Mouse (Mus musculus): ENCODE measurements around the gene Gm21987.
A peak's percentile ranks its signal among the peaks of the same experiment; 100 is the strongest.

Gm21987 gene

GRCm38 (mm10) chr16:38394191-38394618 lies 47.4 kb downstream of the Gm21987 start:
- no peak for DNase-seq (ENCODE audit: low spot score in 2 of 2)

DNA sequence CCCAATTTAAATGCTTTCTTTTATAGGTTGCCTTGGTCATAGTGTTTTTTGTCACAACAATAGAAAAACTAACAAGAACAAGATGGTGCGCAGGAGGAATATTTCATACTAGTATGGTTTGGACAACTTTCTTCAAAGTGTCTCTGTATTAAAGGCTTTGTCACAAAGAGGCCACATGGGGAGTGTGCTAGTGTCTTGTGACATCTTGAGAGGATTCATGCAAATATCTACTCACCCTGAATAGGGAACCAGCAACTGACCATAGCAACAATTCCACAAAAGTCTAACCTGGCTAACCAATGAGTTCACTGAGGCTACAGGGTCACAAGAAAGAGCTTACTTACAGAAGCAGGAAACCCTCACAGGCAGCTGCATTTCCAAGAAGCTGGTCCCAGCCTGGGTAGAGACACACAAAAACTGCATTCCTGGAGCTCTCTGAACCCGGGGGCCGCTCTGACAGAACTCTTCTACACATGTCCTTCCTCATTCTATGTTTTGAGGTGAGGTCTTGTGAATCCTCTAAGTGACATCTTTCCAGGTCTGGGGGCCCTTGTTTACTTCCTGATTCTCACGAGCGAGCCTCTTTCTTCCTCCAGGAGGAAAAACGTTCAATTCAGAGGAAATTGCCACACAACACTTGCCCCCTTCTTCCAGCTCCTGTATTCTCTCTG lies 48.4 kb downstream of the Gm21987 start:
- no peak for DNase-seq (ENCODE audit: low spot score in 2 of 2)

DNA sequence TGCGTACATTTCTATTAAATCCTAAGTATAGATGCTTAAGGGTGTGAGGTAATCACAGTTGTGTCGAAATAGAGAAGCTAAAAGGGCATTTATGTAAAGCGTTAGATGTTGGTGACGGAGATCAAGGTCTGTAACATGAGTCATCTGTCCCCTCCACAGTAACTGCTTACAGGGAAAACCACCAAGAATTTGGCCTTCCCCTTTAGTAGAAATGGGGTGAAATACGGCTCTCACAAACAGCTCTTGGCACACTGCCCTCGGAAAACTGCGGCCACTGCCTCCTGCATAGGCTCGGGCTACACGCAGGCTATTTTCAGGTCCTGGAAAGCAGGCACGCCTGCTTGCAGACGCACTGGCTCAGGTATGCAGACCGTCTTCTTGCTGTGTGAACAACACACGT lies 49.3 kb downstream of the Gm21987 start:
- peak; percentile 63 to 81 for DNase-seq (ENCODE audit: low spot score in 2 of 2)

DNA sequence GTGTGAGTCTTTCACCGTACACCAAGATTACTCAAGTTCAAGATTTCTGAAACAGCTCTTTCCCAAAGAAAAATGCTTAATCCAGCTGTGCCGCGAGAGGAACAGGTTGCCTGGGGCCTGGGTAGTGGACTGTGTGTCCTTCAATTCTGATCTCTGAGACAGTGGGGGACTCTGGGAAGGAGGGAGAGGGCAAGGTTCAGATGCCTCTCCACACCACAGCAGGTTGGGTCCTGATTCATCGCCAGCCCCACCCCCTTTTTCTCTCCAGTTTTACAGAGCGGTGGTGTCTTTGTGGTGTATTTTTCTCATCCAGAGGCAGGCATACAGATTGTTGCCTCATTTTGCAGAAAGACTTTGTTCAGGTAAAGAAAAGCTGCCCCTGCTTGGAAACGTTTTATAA lies 51.4 kb downstream of the Gm21987 start:
- no peak for DNase-seq (ENCODE audit: low spot score in 2 of 2)

DNA sequence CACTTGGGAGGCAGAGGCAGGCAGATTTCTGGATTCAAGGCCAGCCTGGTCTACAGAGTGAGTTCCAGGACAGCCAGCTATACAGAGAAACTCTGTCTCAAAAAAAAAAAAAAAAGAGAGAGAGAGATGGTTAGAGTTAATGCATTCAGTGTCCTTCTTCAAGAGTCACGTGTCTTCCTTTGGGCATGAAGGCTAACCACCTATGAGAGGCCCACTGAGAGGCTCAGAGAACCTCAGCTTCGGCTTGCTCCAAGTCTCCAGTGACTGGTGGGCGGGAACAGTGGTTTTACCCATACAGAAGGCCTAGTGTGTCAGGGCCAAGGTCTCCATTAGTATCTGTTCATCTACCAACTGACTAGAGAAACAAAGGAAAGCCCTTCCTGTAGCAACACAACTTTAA lies 52.2 kb downstream of the Gm21987 start:
- DNase-seq (ENCODE audit: low spot score in 2 of 2) = no peak

DNA sequence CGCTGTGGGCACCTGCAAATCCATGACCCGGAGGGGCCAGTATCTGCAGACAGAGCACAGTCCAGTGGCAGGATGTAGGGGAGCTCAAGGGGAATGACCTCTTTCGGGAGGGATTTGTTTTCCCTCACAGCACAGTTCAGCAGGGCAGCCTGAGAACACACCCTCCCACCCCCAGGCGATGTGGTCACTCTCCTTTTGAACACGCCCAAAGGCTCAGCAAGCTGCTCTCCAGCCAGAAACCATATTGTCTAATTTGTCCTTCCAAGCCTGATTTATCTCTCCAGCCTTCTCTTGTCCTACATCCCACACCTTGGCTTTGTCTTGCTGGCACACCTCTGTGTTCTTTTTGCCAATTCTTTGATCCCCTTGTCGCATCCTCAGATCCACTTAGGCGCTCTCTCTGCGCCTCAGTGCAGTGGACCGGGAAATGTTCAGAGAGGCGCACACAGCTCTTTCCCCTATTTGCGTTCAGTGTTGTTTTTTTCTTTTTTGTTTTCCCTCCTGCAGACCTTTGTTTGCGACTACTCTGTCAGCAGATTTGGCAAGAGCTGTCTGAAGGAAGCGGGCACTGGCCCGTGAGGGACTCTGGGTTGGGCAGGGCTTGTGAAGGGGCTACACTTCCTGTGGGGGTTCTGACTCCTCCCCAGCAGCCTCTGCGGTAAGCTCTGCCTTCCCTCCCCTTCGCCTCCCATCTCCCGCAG lies 52.8 kb downstream of the Gm21987 start:
- DNase-seq (ENCODE audit: low spot score in 2 of 2) = peak in 1 of 2 experiments; percentile 28

GRCm38 (mm10) chr16:38400311-38400960 lies 53.6 kb downstream of the Gm21987 start:
- no peak for DNase-seq (ENCODE audit: low spot score in 2 of 2)

DNA sequence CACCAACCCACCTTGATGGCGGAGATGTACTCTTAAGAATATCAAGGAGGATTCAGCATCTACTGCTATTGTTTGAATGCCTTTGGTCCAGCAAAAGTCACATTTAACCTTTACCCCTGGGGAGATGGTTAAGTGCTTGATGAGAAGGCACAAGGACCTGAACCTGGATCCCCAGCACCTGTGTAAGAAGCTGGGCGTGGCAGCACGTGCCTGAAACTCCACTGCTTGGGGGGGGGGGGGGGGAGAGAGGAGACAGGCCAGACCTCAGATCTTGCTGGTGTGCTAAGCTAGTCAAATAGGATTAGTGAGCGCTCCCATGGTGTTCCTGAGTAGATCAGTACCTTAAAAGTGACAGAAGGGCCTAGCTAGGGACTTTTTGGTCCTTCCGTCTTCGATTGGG lies 54.6 kb downstream of the Gm21987 start:
- DNase-seq (ENCODE audit: low spot score in 2 of 2) = no peak

- DNase-seq (ENCODE audit: low spot score in 2 of 2) = no peak
These were observed 56.8 kb downstream of the Gm21987 start for GRCm38 (mm10) chr16:38403639-38404038.

GRCm38 (mm10) chr16:38406293-38406692 lies 59.5 kb downstream of the Gm21987 start:
- DNase-seq (ENCODE audit: low spot score in 2 of 2) = no peak

DNA sequence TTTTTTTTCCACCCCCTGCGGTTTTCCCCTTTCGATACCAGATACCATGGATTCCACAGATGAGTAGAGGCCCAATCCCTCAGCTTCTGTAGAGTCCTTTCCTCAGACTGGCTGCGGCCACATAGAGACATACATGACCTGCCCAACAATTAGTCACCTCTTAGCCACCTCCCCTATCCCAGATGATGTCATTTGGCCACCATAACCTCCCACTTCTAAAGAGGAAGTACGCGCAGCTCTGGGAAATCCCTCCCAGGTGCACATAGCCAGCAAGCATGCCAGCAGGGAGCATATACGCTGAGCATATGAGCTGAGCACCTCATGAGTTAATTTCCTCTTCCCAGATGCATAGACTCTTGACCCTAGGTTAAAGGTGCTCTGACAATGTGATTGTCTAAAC lies 59.9 kb downstream of the Gm21987 start:
- no peak for DNase-seq (ENCODE audit: low spot score in 2 of 2)

DNA sequence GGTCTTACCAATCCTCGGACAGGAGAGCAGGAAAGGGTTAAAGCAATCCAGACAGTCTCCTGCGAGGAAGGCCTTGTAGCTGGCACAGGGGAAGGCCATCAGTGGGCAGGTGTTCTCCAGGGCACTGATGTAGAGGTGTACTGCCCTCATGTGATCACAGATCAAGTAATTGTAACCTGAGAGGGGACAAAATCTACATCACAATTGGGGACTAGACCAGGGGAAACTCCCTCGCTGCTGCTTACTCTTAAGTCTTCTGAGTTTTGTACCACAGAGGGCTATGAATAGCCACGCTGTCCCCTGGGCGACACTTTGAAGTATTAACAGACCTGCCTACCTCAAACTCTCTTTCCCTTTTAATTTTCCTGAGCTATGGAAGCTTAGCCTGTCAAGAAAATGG lies 60.7 kb downstream of the Gm21987 start:
- DNase-seq (ENCODE audit: low spot score in 2 of 2) = no peak

- DNase-seq (ENCODE audit: low spot score in 2 of 2) = no peak
These were observed 61.6 kb downstream of the Gm21987 start for GRCm38 (mm10) chr16:38408416-38408815.
